Mouse (Mus musculus) ES-E14 (cell line): Measurements from ENCODE around the gene 1700008O03Rik.

Experiments
- HCFC1 ChIP-seq: IDR thresholded peaks from 2 replicates; pipeline ENCODE4 v1.6.1; 2012; ENCODE audit warnings: low read length, inconsistent platforms, borderline replicate concordance; ENCODE audit not compliant: insufficient read depth
- ZC3H11A ChIP-seq: IDR thresholded peaks from 2 replicates; pipeline ENCODE4 v1.6.1; 2012; ENCODE audit warnings: low read depth, mild to moderate bottlenecking, inconsistent platforms, low read length, borderline replicate concordance

DNA sequence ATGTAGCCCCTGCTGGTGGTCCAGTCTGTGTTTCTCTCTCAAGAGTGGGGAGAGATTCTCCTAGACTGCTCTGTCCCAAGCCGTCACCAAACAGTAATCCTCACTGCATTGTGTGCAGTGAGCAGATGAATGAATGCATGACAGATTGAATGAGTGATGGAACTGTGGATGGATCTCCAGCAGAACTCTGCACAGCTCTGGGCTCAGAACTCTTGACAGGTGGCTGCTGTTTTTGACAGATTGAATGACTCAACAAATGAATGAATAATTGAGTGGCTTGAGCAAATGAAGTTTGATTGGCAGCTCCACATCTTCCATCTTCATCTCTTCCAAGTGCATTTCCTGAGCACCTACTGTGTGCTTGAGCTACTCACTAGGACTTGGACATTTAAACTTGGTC is 63.3 kb downstream of the 1700008O03Rik start:
- TF ChIP-seq HCFC1 (no peak), ZC3H11A (no peak)
